Mouse (Mus musculus) left cerebral cortex, adult 9 months (tissue): ENCODE results near the gene Tigd3.

ENCODE experiments used
- DNase-seq, 2 experiments: peaks; one replicate each; pipeline ENCODE4 v3.0.0; 2022; ENCODE audit warnings: low spot score in 2 of 2

The Tigd3 gene

DNA sequence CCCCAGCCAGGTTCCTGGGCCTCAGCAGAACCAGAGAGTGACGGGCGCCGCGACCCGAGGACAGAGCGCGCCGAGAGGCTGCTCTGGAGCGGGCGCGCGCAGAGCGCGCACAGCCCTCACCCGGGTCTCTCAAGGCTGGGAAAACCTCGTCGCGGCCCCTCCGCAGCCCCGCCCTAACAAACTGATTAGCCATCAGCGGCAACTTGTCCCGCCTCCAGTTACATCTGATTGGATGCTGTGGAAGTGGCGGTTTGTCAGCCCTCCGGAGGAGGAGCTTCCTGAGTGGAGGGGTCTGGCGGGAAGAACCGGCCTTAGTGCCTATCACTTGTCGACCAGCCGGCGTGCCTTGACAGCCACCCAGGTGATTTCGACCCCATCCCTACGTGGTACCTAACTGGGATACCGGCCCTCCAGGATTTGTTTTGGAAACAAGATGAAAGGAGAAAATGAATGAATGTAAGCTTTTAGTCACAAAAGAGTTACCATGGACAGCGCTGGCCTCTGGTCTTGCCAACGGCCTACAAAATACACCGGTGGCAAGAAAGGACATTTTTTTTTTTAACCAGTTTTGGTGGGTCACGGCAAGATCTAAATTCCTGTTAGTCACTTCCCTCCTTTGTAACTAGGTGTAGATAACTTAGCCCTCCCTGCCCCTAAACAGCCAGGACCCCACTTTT lies at the start of gene Tigd3:
TSS of gene Tigd3 (minus strand) at position 148 of the 677 bp plus-strand sequence.
- DNase-seq: peak; percentile 88 to 96

DNA sequence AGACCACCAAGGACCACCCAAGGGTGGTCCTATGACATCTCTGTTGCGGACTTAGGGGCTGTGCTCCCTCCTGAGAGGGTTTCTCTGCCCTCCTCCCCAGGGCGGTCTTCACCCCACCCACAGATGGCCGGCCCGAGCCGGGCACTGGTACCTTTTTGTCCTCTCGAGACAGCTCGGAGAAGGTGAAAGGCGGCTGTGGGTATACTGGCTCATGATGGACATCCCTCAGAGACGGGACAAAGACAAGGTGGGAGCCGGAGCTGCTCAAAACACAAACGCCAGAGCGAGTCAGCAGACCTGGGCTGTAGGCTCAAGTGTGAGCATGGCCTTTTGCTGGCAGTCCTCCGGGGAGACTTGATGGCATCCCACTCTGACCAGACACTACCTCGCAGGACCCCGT lies 49.5 kb upstream of the Tigd3 start:
- DNase-seq: no peak

DNA sequence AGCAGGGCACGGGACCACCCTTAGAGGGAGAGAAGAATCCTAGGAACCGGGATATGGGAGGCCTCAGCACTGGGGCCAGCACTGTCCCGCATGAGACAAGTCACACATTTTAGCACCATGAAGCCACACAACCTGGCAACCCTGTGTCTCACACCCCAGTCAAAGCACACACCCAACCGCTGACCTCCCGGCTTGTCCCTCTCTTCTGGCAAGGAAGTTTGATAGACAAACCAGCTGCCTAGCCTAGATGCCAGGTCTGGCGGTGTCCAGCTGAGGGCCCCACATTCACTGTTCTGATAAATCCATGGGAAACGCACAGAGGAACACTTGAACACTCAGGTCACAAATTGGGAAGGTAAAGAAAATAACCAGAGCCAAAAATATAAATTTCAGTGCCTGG lies 48.6 kb upstream of the Tigd3 start:
- DNase-seq: no peak

DNA sequence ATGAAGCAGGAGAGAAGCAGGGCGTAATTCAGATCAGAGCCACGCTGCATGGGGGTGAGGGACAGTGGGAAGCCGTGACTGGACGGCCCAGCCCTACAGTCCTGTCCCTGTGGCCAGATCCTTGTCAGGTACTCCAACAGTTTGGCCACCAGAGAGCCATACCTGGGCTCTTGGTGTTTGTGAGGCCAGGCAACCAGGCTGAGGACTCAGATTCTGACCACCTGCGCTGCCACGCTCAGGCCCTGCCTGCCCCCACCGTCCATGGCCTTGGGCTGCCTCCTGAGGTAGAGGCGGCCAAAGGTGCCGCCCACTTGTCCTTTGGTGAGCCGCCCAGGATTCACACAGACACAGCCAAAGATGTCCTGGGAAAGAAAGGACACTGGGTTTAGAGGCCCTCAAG lies 46.7 kb upstream of the Tigd3 start:
- no peak for DNase-seq

DNA sequence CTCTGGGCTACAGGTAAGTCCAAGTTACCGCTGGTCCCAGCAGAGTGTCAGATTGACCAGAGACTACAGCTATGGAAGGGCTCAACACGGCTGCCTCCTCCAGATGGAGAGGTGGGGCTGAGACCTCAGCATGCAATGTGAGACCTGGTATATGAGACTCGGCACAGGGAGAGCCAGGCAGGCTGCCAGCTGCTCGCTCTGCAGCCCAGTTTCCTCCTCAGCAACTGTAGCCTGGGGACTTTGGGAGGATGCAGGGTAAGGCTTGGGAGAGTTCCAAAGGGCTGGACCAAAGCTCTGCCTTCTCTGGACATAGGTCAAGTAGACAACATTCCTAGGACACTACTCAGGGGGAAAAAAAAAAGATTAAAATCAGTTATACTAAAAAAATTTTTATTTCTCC lies 46.2 kb upstream of the Tigd3 start:
- DNase-seq: no peak

DNA sequence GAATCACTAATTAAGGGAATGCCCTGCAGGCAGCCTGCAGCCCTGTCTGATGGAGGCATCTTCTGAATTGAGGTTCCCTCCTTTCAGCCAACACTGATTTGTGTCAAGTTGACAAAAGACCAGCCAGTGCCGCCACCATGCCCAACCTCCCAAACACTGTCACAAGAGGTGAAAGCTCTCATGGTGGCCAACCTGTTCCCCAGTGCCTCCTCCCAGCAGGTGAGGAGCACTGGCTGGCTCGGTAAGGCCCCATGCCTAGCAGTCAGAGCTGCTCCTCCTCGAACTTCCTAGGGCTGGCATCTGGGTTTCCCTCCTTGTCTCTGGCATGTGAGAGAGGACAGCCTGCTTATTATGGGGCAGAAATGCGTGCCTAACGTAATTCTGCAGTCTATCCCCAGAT lies 45.8 kb upstream of the Tigd3 start:
- no peak for DNase-seq

DNA sequence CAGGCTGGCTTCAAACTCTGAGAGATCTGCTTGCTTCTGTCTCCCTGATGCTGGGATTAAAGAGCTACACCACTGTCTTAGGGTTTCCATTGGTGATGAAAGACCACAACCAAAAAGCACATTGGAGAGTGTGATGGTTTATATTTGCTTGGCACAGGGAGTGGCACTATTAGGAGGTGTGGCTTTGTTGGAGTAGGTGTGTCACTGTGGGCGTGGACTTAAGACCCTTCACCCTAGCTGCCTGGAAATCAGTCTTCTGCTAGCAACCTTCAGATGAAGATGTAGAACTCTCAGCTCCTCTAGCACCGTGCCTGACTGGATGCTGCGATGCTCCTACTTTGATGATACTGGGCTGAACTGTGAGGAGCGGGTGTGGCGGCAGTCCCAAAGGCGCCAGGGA lies 44.6 kb upstream of the Tigd3 start:
- no peak for DNase-seq

DNA sequence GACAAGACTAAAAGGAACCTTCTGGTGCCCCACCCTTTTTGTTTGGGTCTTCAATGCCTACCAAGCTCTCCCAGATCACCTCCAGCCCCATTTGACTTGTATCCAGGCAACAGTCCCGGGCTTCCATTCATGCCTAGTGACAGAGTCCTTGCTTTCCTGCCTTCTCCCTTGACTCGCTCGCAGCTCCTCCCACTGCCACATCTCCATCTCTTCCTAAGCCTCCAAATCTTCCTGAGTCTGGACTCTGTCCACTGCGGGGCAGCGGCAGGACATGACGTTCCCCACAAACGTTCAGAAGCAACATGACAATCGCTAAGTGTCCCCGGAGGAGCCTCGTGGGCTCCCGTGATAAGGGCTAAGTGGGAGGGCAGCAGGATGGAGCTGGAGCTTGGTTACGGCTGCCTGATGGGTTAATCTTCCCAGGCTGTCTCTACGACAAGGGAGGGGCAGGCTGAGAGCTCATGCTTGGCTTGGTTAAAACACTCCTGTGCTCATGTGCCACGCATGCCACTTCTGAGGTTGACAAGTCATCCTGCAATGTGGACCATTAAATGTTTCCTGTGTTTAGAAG lies 44.0 kb upstream of the Tigd3 start:
- DNase-seq: no peak

DNA sequence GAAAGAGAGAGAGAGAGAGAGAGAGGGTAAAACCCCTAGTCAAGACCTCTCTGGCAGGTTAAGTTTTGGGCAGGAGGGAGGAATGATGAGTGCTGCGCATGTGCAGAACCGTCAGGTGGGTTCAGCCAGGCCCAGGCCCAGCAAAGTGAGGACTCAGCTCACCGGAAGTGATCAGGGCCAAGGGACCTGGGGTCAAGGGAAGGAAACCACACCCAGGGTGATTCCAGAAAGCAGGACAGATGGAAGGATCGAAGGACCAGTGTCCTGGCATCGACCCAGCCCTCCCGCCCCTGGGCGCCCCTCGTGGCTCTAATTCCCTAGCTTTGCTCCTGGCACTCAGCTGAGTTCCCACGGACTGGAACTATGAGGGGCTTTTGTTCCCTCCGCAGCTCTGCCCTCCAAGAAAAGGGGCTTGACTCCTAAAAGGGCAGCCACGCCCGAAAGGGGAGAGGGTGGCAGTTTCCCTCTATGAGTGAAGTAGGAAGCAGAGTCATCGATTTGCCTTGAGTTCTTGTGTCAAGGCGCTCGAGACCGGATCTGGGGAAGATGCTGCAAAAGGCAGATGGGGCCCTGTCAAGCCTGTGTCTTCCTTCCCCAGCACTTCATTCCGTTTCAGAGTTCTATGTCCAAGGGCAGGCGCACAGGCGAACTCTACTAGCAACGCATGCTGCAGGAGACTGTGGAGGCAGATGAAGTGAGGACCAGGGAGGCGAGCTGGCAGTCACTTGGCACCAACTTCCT lies 43.3 kb upstream of the Tigd3 start:
- DNase-seq: no peak

GRCm38 (mm10) chr19:5935691-5936090 lies 41.7 kb upstream of the Tigd3 start:
- no peak for DNase-seq

GRCm38 (mm10) chr19:5935266-5935665 lies 41.3 kb upstream of the Tigd3 start:
- no peak for DNase-seq

DNA sequence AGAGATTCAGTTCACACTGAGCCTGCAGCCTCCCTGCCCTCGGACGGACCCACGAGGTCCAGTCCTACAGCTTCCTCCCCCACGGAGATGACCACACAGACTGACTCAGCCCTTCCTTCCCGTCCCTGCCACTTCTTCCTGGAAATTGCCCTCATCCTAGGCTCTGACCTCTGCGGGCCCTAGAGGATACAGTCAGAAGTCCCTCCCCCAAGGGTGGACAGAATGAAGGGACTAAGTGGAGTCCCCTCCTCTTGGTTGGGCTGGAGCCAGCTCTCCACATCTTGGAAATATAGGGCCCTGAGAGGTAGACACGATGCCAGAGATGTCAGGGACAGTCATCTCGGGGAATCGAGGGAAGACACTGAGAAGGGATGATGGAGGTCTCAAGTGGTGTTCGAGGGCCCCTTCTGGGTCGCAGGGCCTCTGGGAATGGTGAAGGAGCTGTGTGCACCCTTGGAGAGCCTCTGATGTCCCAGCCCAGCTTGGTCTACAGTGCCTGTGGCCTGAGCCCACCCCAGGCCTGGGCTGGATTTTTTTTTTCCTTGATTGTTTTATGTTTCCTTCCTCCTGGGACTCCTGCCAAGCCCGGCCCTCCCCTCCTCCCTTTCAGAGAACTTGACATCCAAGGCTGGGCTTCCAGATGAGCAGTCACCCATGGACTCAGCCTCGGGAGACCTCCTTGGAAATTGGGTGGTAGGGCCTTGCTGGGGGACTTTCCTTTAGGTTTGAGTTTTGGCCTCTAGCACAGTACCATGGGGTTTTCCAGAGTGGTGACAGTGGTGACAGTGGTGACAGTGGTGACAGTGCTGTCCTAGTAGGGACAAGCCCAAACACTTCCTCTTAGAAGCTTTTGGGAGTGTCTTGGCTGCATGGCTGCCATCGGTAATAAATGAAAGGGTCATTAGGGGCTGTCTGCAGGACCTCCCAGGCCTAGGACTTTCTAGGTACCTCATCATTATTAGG lies 36.0 kb upstream of the Tigd3 start:
- DNase-seq: no peak

GRCm38 (mm10) chr19:5928546-5928945 lies 34.6 kb upstream of the Tigd3 start:
- no peak for DNase-seq

DNA sequence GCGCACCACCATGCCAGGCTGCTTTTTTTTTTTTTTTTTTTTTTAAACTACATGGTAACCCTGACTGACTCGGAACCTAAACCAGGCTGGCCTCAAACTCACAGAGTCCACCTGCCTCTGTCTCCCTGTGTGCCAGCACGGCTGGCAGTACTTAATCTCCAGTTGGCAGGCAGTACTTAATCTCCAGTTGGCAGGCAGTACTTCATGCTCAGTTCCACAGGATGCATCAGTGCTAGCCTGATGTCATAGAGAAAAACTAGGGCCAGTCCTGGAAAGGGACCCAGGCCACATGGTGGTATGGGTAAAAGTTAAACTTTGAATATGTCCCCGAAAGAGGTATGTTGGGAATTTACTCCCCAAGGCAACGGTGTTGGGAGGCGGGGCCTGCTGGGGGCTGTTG lies 34.2 kb upstream of the Tigd3 start:
- DNase-seq: no peak

DNA sequence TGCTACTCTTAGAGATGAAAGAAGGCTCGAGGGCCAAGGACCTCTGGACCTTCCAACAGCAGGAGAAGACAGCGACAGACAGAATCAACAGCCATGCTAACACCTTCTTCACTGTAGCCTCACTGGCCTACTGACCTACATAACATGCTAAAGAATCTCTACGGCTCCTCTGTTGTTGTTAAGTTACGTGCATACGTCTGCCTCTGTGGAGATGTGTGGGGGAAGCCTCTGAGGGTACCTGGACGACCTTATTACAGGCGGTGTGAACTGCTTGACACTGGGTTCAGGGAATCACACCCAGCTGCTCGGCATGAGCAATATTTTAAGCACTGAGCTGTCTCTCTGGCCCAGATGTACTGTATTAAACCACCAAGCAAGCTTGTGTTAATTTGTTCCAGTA lies 33.6 kb upstream of the Tigd3 start:
- DNase-seq: no peak

DNA sequence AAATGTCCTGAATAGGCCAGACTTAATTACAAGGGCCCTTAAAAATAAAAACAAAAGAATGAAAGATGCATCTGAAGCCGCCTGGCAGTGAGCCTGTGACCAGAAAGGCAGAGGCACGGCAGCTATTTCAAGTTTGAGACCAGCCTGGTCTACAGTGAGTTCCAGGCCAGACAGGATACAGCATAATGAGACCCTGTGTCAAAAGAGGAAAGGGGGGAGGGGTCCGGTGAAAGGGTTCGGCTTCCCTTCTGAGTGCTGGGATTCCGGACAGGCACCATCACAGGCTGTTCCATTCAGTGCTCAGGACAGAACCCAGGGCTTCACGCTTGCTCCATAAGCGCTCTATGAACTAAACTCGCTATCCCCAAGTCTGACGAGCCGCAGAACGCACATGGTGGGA lies 33.1 kb upstream of the Tigd3 start:
- DNase-seq: no peak

DNA sequence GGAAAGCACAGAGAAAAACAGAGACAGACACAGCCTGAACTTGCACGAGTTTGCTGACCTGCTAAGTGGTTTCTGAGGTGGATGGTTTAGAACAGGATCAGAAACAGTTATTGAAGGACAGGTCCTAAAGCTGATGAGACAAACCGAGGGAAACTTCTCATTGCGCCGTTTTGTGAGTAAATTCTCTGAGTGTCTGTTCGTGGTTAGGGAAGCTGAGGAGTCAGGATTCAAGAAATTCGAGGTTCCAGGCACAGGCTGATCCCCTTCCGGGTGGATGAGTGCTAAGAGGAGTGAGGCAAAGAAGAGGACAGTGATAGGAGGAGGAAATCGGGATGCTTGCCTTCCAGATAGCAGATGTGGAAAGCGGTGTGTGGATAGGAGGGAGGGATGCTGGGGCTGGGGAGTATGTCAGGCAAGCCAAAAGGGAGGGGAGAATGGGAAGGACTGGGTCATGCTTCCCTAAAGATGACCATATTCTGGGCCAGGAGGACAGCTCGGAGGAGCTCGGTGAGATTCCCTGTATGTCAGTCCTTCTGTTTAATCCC lies 31.4 kb upstream of the Tigd3 start:
- DNase-seq: no peak

- DNase-seq: peak; percentile 66 to 91
These were observed 30.8 kb upstream of the Tigd3 start, which contains the start of gene Cdc42ep2 for GRCm38 (mm10) chr19:5924713-5925093. TSS of gene Cdc42ep2 (minus strand) at chr19:5924816.

GRCm38 (mm10) chr19:5923990-5924712 lies 30.2 kb upstream of the Tigd3 start:
- peak in 1 of 2 experiments; percentile 89 for DNase-seq

- no peak for DNase-seq
These were observed 29.0 kb upstream of the Tigd3 start for GRCm38 (mm10) chr19:5922963-5923362.
